Mouse (Mus musculus): Measurements from ENCODE around the gene Pla2g2d. TPM values are rescaled to one million over a fixed set of nuclear protein-coding genes. Genes with fewer than 3 reads are reported as not detected.

Pla2g2d gene
- total RNA-seq (2022): under 1 TPM; 0.23 to 0.62 (median 0.43) TPM

- no peak for DNase-seq (ENCODE audit: low spot score in 2 of 2)
Observed at GRCm38 (mm10) chr4:138775435-138775834, at the start of gene Pla2g2d. Pla2g2d (plus strand) TSS chr4:138775735.

- no peak for DNase-seq (ENCODE audit: low spot score in 2 of 2)
Observed at GRCm38 (mm10) chr4:138725751-138726150, 49.8 kb upstream of the Pla2g2d start.

- no peak for DNase-seq (ENCODE audit: low spot score in 2 of 2)
Observed at GRCm38 (mm10) chr4:138729018-138729703, 46.4 kb upstream of the Pla2g2d start.

- no peak for DNase-seq (ENCODE audit: low spot score in 2 of 2)
Observed at GRCm38 (mm10) chr4:138734105-138734504, 41.4 kb upstream of the Pla2g2d start.

- DNase-seq (ENCODE audit: low spot score in 2 of 2): no peak
Observed at GRCm38 (mm10) chr4:138734863-138735262, 40.7 kb upstream of the Pla2g2d start.

- no peak for DNase-seq (ENCODE audit: low spot score in 2 of 2)
Observed at GRCm38 (mm10) chr4:138737031-138737430, 38.5 kb upstream of the Pla2g2d start, which contains the start of gene Ubxn10. Ubxn10 (minus strand) TSS chr4:138737167.

GRCm38 (mm10) chr4:138739136-138739851 lies 36.2 kb upstream of the Pla2g2d start:
- DNase-seq (ENCODE audit: low spot score in 2 of 2): no peak

GRCm38 (mm10) chr4:138745884-138746283 lies 29.7 kb upstream of the Pla2g2d start:
- DNase-seq (ENCODE audit: low spot score in 2 of 2): no peak

GRCm38 (mm10) chr4:138746866-138747265 lies 28.7 kb upstream of the Pla2g2d start:
- DNase-seq (ENCODE audit: low spot score in 2 of 2): no peak

GRCm38 (mm10) chr4:138747851-138748250 lies 27.7 kb upstream of the Pla2g2d start:
- no peak for DNase-seq (ENCODE audit: low spot score in 2 of 2)

- DNase-seq (ENCODE audit: low spot score in 2 of 2): peak; percentile 50 to 53
Observed at GRCm38 (mm10) chr4:138748369-138749072, 27.0 kb upstream of the Pla2g2d start.

- DNase-seq (ENCODE audit: low spot score in 2 of 2): no peak
Observed at GRCm38 (mm10) chr4:138752603-138753002, 22.9 kb upstream of the Pla2g2d start.

GRCm38 (mm10) chr4:138753608-138754007 lies 21.9 kb upstream of the Pla2g2d start:
- DNase-seq (ENCODE audit: low spot score in 2 of 2): no peak

- no peak for DNase-seq (ENCODE audit: low spot score in 2 of 2)
Observed at GRCm38 (mm10) chr4:138754432-138754831, 21.1 kb upstream of the Pla2g2d start.

- DNase-seq (ENCODE audit: low spot score in 2 of 2): no peak
Observed at GRCm38 (mm10) chr4:138755439-138755838, 20.1 kb upstream of the Pla2g2d start.

- DNase-seq (ENCODE audit: low spot score in 2 of 2): no peak
Observed at GRCm38 (mm10) chr4:138755983-138756382, 19.6 kb upstream of the Pla2g2d start.

- no peak for DNase-seq (ENCODE audit: low spot score in 2 of 2)
Observed at GRCm38 (mm10) chr4:138757416-138757815, 18.1 kb upstream of the Pla2g2d start, which contains the start of gene Pla2g2f. Pla2g2f (minus strand) TSS chr4:138757626.

GRCm38 (mm10) chr4:138762266-138762665 lies 13.3 kb upstream of the Pla2g2d start:
- DNase-seq (ENCODE audit: low spot score in 2 of 2): no peak

- no peak for DNase-seq (ENCODE audit: low spot score in 2 of 2)
Observed at GRCm38 (mm10) chr4:138771970-138772369, 3.6 kb upstream of the Pla2g2d start.

- DNase-seq (ENCODE audit: low spot score in 2 of 2): no peak
Observed at GRCm38 (mm10) chr4:138772386-138772785, 3.1 kb upstream of the Pla2g2d start.

GRCm38 (mm10) chr4:138777417-138778407 lies 2.2 kb downstream of the Pla2g2d start:
- DNase-seq (ENCODE audit: low spot score in 2 of 2): no peak

Measured in layer of hippocampus, adult 8-10 months (tissue).